Mouse (Mus musculus): ENCODE measurements around the gene Slc7a9.
A peak's percentile ranks its signal among the peaks of the same experiment; 100 is the strongest.

Slc7a9 gene

GRCm38 (mm10) chr7:35447996-35448846, at the start of gene Slc7a9:
Gene Slc7a9, plus strand, starts transcription at chr7:35448796.
- no peak for DNase-seq (ENCODE audit: low spot score in 2 of 2)

GRCm38 (mm10) chr7:35401169-35401568, 47.4 kb upstream of the Slc7a9 start:
- no peak for DNase-seq (ENCODE audit: low spot score in 2 of 2)

GRCm38 (mm10) chr7:35415226-35415625, 33.4 kb upstream of the Slc7a9 start:
- no peak for DNase-seq (ENCODE audit: low spot score in 2 of 2)

- no peak for DNase-seq (ENCODE audit: low spot score in 2 of 2)
Measured at GRCm38 (mm10) chr7:35415801-35416653, 32.6 kb upstream of the Slc7a9 start.

GRCm38 (mm10) chr7:35416654-35416948, 32.0 kb upstream of the Slc7a9 start:
- DNase-seq (ENCODE audit: low spot score in 2 of 2) = no peak

GRCm38 (mm10) chr7:35423071-35423470, 25.5 kb upstream of the Slc7a9 start:
- no peak for DNase-seq (ENCODE audit: low spot score in 2 of 2)

- no peak for DNase-seq (ENCODE audit: low spot score in 2 of 2)
Measured at GRCm38 (mm10) chr7:35428146-35428545, 20.4 kb upstream of the Slc7a9 start.

GRCm38 (mm10) chr7:35435266-35435665, 13.3 kb upstream of the Slc7a9 start:
- DNase-seq (ENCODE audit: low spot score in 2 of 2) = no peak

GRCm38 (mm10) chr7:35447501-35447900, 1.1 kb upstream of the Slc7a9 start:
- no peak for DNase-seq (ENCODE audit: low spot score in 2 of 2)

GRCm38 (mm10) chr7:35448867-35449266, 271 bp downstream of the Slc7a9 start:
- no peak for DNase-seq (ENCODE audit: low spot score in 2 of 2)

- DNase-seq (ENCODE audit: low spot score in 2 of 2) = no peak
Measured at GRCm38 (mm10) chr7:35456091-35456814, 7.7 kb downstream of the Slc7a9 start.

GRCm38 (mm10) chr7:35460971-35461370, 12.4 kb downstream of the Slc7a9 start:
- DNase-seq (ENCODE audit: low spot score in 2 of 2) = no peak

- DNase-seq (ENCODE audit: low spot score in 2 of 2) = no peak
Measured at GRCm38 (mm10) chr7:35465027-35465426, 16.4 kb downstream of the Slc7a9 start.

GRCm38 (mm10) chr7:35467856-35468255, 19.3 kb downstream of the Slc7a9 start:
- DNase-seq (ENCODE audit: low spot score in 2 of 2) = no peak

- DNase-seq (ENCODE audit: low spot score in 2 of 2) = no peak
Measured at GRCm38 (mm10) chr7:35470794-35471193, 22.2 kb downstream of the Slc7a9 start.

- DNase-seq (ENCODE audit: low spot score in 2 of 2) = no peak
Measured at GRCm38 (mm10) chr7:35476457-35476856, 27.9 kb downstream of the Slc7a9 start.

- DNase-seq (ENCODE audit: low spot score in 2 of 2) = no peak
Measured at GRCm38 (mm10) chr7:35485126-35485525, 36.5 kb downstream of the Slc7a9 start.

- no peak for DNase-seq (ENCODE audit: low spot score in 2 of 2)
Measured at GRCm38 (mm10) chr7:35486553-35486952, 38.0 kb downstream of the Slc7a9 start.

GRCm38 (mm10) chr7:35490186-35490585, 41.6 kb downstream of the Slc7a9 start:
- no peak for DNase-seq (ENCODE audit: low spot score in 2 of 2)

GRCm38 (mm10) chr7:35491005-35491404, 42.4 kb downstream of the Slc7a9 start:
- DNase-seq (ENCODE audit: low spot score in 2 of 2) = no peak

GRCm38 (mm10) chr7:35497516-35497915, 48.9 kb downstream of the Slc7a9 start:
- no peak for DNase-seq (ENCODE audit: low spot score in 2 of 2)

- DNase-seq (ENCODE audit: low spot score in 2 of 2) = peak in 1 of 2 experiments; percentile 16
Measured at GRCm38 (mm10) chr7:35501995-35502394, 53.4 kb downstream of the Slc7a9 start.
